Mouse (Mus musculus) MN1 (cell line): ENCODE measurements around the gene Gc.
A peak's percentile ranks its signal among the peaks of the same experiment; 100 is the strongest.

Experiments used
- DNase-seq: peaks from one replicate; pipeline ENCODE4 v3.0.0-alpha.2; 2016; ENCODE audit warnings: low spot score

Gene Gc

DNA sequence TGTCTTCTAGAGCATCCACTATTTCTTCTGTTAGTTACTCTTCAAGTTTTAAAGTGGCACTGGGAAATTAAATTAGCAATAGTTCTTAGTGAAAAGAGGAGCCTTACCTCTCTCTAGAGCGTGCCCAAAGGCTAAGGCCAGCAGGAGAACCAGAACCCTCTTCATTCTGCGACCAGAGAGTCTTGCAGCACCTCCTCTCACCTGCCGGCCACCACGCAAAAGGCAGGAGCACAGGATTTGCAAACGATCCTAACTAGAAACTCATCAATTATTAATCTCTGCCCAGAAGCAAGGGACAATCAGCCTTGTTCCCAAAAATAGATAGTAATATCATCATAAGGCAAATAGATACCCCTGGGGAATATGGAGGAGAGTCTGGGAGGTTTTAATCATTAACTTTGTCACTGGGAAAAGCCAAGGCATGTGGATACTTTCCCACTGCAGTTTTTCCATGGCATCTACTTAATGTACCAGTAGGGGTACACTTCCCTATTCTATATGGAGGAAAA is at the start of gene Gc:
TSS of gene Gc (minus strand) at position 345 of the 509 bp plus-strand sequence.
- no peak for DNase-seq

DNA sequence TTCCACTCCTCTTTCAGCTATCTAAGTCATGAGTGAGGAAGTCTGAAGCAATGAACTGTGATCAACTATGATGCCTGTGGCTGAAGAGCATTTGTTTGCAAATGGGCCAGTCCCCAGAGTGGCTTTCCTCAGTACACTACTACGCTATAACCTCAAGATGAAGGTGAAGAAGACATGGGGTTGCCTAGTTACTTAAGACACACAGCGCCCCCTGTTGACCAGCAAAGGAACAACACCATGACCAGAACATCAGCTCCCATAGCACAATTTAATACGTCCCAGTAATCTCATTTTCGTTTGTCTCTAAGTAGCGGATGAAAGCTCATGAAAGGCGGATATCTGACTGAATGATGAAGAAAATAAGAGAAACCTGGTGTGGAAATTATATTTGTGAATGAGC is 42.5 kb upstream of the Gc start:
- no peak for DNase-seq

DNA sequence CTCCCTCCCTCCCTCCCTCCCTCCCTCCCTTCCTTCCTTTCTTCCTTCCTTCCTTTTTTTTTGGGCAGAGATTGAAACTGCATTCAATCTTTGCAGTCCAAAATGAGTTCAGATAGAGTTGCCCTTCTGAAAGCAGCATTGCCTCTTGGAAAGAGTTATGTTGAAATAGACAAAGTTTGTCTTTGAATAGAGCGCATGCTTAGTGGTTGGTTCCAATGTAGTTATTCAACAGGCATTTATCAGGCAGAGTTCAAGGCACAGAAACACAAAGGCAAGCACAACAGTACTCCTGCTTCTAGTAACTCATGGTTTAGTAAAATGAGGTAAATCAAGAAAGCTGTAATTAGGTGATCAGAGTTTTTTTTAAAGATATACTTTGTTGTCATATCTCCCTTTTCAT is 34.9 kb upstream of the Gc start:
- no peak for DNase-seq

DNA sequence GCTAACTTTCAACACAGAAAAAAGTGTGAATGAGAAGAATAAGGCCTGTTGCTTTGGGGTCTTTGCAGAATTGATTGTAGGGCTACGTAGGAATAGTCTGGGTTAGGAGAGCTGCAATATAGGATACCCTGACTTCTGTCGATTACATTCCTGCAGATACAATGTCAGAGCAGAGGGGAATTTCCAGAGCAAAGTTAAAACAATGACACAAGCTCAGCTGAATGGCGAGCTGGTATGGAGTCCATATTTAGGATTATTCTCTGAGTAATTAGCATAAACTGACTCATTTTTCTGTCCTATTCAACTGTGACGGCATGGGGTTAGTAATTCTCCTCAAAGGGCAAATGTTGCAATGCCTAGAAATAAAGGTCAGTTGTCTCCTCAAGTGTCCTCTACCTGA is 12.8 kb upstream of the Gc start:
- DNase-seq = no peak

DNA sequence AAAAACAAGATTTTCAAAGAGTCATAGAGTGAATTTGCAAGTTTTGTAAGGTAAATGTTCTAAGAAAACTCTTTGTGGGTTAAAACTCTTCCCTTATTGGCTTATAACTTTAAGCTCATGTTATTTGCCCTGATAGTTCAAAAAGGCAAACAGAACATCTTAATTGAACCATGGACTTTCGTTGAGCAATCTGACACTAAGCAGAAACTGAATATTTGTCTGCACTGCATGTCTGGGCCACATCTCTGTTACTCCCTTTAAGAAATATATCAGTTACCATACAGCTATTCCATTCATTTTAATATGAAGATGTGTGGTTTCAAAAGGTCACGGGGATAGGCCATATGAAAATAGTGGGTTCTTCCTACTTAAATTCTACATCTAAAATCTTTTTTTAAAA is 10.2 kb upstream of the Gc start:
- no peak for DNase-seq

DNA sequence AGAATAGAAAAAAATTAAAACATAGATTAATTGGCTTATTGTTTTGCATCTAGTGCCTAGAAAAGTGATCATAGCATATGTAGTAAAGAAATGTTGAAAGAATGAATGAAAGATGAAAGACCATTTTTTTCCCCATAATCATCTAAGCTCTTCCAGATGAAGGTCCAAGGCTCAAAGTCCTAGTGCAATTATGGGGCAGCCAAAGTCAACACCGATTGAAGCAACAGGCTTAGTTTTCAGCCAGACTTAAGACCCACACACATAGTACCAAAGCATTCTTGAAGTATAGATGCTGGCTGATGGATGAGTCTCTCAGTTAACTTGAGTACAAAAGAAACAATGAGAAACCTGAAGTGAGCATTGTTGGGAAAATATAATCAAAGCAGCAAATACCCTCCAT is 9.3 kb upstream of the Gc start:
- no peak for DNase-seq

DNA sequence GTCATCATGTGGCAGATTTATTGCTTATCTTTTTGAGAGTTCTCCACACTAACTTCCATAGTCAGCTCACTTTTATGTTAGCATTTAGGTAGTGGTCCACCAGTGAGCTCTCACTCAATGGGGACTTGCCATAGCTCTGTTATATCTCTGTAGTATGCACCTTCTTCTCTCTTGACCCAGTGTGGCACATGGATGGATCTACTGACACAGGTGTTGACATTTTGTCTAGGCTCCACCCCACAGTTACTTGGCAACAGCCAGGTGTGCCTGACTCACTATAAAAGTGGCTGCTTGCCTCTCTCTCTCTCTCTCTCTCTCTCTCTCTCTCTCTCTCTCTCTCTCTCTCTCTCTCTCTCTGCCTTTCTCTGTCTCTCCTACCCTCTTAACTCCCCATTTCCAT is 8.6 kb upstream of the Gc start:
- DNase-seq = no peak

DNA sequence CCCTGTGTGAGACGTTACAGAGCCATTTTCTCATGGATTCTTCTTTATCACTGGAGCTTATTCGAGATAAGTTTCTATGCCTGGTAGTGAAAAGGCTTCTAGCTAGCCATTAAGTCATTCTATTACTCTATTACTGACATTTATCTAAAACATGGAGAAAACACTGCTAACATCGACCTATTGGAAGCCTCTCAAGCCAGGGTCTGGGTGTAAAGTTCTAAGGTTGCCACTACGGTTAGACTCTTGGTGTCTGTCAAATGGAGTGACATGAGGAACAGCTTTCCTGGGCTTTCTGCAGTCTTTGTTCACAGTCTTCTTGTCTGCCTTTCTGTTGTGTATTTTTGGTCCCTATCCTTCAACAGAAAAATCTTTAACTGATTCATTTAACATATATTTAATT is 4.1 kb upstream of the Gc start:
- no peak for DNase-seq

DNA sequence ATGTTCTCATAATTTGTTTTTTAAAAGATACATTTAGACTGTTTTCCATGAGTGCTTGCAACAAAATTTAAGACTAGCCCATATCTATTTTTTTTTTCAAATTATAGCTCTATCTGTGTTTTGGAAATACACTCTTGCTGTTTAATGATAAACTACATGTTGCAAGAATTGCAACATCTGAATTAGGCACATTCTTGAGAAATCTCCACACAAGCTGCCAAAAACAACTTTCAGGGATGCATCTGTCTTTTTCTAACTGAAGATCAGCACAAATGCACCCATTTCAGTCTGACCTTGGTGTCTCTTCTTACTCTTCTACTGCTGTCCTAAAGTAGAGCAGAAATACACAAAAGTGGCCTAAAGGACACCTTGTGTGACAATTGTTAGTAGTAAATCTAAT is 1.9 kb upstream of the Gc start:
- DNase-seq = no peak

DNA sequence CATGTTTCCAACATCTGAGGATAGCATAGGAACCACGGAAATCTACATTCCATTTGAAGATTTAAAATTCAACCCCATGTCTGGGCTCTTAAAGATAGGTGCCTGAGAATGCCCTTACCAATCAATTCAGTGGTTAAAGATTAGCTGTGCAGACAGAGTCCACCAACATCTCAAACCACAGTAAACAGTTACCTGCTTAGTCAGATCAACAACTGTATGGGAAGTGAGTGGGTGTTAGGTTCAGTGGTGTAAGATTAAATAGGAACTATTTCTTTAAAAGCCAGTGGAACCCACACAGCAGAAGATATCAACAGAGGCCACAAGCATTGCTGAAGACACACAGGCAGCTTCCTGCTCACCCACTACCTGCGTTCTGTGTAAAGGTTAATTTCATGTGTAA is 1.3 kb upstream of the Gc start:
- no peak for DNase-seq

DNA sequence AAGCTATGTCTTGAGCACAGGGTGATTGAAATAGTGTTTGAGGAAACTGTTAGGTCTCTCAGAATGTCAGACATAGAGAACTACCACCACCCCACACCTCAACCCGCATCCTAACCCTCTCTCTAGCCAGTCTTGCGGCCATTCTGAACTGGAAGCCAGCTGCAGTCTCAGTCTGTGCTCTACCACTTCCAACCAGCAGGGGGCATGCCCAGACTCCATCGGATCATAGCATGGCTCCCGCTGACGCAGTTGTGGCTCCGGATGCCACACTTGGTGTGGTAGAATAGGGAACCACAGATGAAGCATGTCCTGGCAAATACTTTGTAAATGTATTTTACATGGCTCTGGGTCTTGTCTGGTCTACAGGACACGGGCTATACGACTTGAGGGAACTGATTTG is 2.2 kb downstream of the Gc start:
- DNase-seq = no peak

DNA sequence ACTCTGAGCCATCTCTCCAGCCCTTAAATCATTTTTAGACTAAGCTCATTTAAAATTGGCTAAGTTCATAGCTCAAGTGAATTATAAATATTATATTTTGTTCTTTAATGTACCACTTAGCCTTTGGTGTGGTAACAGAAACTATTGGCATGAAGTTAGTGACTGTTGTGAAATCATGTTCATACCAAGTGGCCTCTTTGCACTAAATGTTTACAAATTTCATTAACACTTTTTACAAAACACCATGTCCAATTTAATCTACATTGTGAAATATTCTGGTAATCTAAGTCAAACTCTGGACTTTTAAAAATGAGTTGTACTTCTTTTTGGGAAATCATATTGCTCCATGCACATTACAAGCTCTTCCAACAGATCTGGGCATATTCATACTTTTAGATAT is 6.9 kb downstream of the Gc start:
- no peak for DNase-seq

DNA sequence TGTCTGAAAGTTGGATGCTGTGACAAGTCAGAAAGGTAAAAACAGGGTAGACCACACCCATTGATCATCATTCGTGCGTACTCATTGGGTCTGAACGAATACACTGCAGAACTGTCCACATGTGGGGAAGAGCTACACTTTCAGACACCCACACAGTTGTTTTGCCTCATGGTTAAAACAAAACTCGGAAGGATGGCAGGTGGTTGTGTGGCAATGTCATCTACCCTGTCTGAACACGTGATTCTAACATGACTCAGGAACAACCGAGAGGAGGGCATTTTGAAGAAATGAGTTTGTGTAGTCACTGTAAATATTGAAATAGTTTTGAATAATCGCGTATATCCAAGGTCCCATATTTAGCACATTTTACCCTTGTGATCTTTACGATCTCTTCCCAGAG is 8.4 kb downstream of the Gc start:
- no peak for DNase-seq

DNA sequence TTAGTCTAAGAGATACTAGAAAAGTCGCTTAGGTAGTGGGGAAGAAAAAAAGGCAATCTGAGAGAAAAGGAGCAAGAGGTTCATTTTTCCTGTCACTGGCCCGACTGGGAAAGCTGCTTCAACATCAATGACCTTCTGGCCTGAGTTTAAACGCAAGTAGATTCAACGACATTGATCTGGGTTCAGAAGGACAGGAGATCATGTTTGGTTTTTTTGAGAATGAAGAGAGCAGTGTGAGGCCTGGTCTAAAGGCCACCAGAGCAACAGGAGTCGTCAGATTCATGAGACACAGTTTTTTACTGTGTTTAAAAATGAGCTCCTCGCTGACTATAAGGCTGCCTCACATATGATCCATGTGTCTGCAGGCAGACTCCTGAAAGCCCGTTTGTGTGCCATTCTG is 9.7 kb downstream of the Gc start:
- DNase-seq = no peak

DNA sequence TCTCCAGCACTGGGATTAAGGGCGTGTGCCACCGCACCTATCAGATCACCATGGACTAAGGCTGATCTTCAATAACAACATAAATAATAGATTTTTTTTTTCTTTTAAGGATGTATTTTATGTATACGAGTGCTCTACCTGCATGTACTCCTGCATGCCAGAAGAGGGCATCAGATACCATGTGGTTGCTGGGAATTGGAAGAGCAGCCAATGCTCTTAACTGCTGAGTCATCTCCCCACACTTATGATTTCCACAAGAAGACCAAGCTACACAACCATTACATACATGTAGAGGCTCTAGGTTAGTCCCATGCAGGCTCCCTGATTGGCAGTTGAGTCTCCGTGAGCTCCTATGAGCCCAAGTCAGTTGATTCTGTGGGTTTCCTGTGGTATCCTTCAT is 13.3 kb downstream of the Gc start:
- DNase-seq = no peak

DNA sequence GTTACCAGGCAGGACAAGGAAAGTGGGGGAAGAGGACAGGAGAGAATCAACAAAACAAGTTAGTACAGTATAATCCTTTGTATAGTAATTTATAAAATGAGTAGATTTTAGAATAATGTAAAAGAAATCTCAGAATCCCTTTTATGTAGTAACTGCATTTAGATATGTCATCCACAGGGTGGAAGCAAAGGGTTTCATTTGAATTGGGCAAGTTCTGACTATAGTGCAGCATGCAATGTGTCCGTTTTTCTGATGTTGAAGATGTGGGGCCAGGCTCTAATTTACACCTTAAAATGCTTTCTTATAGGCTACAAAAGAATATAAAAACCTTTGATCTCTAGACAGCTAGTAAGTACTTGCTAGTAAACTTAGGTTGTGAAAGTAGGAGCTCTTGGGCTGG is 46.2 kb downstream of the Gc start:
- DNase-seq = no peak

DNA sequence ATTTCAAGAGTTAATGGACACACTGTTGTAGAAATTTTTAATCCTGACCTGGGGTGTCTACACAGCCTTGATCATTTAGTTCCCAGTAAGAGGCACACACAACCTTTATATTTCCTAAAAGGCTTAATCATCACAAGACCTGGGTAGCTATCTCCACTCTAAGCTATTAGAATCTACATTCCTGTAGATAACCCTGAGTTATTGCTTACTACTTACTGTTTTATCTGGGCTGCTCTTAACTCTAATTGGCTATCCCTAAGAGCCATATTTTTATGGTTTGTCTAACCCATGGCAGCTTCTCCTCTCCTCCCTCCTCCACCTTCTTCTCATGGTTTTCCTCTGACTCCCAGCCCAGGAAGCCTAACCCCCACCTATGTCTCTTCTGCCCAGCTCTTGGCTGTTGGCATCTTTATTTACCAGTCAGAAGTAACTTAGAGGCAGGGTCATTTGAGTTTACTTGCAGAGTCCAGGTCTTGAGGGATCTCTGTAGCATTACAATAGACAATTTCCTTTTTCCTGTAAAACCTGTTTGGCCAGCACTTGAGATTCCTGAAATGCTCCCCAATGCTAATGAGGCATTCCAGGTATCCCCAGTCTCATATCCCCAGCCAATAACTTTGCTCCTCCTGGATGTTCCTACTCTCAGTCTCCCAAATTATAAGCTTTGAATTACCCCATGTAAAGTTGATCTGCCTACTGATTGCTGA is 50.2 kb downstream of the Gc start:
- DNase-seq = no peak

DNA sequence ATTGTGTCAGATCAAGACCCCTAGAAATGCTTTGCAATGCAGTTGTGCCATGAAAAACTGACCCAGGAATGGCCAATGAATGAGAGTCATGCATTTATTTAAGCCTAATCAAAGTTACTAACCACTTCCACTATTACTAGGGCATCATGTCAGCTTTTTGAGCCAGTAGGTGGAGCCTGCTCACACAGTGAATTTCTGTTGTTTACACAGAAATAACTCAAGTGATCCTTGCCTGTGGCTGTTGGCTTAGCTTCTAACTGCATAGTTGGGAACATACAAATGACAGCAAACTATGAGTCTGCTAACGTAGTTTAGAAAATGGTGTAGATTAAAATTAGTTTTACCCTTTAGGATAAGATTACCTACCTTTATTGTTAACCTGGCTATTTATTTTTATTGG is 52.6 kb downstream of the Gc start:
- DNase-seq = no peak

DNA sequence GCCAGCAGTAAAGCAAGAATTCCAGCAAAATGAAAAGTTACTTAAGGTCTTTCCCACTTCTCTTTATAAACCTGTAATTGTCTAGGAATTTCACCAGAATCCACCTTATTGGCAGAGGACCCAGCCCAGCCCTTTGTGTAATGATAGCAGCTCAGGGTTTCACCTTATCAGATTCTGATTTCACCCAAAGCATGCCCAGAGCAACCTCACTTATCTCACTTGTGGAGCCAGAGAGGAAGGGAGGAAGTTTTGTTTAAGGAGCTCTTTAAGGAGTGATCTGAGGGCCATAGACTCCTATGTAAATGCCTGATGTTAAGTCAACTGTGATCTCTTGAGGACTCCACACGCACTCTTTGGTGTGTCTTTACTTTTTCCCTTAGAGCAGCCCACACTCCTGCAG is 67.3 kb downstream of the Gc start:
- no peak for DNase-seq

DNA sequence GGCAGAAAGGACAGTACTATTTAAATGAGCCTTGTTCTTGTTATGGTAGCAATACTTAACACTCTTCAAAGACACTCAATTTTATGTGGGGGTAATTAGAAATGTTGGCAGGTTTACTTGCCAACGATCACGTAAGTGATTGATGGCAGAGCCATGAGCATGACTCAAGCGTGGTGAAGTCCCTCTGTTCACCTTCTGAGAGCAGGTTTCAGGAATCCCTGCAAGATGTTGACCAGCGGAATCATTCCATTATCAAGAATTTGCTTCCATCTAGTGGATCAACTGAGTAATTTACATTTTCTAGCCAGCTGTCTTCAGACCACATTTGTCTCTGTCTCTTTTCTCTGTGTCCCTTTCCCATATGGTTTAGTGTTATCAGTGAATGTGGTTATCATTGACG is 73.5 kb downstream of the Gc start:
- DNase-seq = peak; percentile 18

DNA sequence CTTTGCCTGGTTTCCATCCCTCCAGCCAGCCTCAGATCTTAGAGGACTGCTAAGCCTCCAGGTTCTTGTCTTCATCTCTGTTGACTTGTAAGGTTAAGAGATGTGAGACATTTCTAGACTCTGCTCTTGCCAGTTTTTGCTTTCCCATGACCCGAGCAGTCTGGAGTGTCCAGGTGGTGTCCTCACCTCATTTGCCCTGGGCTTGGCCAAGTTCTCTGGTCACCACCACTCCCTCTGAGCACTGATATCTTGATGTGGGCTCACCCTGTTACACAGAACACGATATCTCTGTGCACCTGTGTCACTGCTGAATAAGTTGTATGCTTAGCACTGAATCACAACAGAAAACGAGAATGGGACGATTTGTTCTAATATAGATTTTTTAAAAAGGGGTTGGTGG is 76.4 kb downstream of the Gc start:
- no peak for DNase-seq

DNA sequence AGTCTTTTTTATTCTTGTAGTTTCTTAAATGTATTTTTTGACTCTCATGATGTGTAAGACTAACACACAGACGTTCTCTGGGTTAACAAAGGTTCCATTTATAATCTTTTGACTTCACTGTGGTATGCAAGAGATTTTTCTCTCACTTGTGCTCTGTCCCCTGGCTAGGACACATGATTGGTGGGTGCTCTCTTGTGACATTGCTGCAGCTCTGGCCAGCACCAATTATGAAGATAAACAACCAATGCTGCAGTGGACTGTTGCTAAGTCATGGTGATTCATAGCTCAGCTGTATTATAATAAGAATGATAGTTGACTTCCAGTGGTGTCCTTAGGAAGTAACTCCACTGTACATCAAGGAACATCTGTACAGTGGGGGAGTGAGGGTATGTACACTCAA is 87.6 kb downstream of the Gc start:
- DNase-seq = no peak

DNA sequence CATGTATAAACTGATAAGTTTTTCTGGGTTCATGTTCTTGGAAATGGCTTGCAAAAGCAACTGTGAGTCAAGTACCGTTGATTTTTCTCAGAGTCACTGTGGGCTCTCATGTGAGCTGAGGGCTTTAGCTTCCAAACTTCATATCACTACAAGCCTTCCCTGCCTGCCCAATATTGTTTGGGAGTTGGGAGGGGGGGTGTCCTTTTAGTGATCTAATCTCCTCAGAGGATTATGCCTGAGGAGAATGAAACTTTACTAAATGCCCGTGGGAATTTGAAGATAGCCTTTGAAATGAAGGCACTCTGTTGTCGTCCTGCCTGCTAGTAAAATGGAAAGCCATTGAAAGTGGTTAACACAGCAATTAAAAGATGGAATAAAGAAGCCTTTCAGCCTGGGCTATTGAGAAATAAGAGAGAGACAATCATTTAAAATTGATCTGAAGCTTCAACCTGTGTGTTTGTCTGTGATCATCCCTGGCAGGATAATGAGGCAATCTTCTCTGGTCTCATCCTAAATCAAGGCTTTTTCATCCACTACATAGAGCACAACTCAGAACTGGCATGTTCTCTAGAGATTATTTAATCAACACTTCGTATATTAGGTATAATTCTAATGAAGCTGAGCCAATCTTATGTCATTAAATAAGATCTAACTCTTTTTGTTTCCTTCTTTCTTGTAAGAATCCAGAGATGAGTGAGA is 89.5 kb downstream of the Gc start:
- DNase-seq = no peak
